Mouse (Mus musculus): ENCODE results near the gene Vash2.
"Not testable (repeated sequence)": the region's sequence is repeated elsewhere in the genome, so short reads cannot be mapped to it uniquely, and the experiment has no call there.

Gene Vash2

GRCm38 (mm10) chr1:190979100-190979563 lies at the start of gene Vash2:
TSS of gene Vash2 (minus strand) at chr1:190979296.
- peak; percentile 43 for DNase-seq (ENCODE audit: low spot score)

GRCm38 (mm10) chr1:191026021-191026713 lies 47.1 kb upstream of the Vash2 start, which contains the start of gene Flvcr1:
TSS of gene Flvcr1 (minus strand) at chr1:191026158.
- peak; percentile 98 for DNase-seq (ENCODE audit: low spot score)

GRCm38 (mm10) chr1:191025016-191026012 lies 46.2 kb upstream of the Vash2 start:
- DNase-seq (ENCODE audit: low spot score): peak; percentile 15

- DNase-seq (ENCODE audit: low spot score): not testable (repeated sequence)
Observed at GRCm38 (mm10) chr1:191023806-191024205, 44.7 kb upstream of the Vash2 start.

GRCm38 (mm10) chr1:191023140-191023539 lies 44.0 kb upstream of the Vash2 start:
- DNase-seq (ENCODE audit: low spot score): no peak

- no peak for DNase-seq (ENCODE audit: low spot score)
Observed at GRCm38 (mm10) chr1:191021016-191021415, 41.9 kb upstream of the Vash2 start.

GRCm38 (mm10) chr1:191020217-191020924 lies 41.3 kb upstream of the Vash2 start:
- no peak for DNase-seq (ENCODE audit: low spot score)

GRCm38 (mm10) chr1:191019803-191020202 lies 40.7 kb upstream of the Vash2 start:
- no peak for DNase-seq (ENCODE audit: low spot score)

GRCm38 (mm10) chr1:191014271-191014670 lies 35.2 kb upstream of the Vash2 start:
- DNase-seq (ENCODE audit: low spot score): no peak

GRCm38 (mm10) chr1:191008707-191009106 lies 29.6 kb upstream of the Vash2 start:
- DNase-seq (ENCODE audit: low spot score): no peak

GRCm38 (mm10) chr1:191002201-191002600 lies 23.1 kb upstream of the Vash2 start:
- DNase-seq (ENCODE audit: low spot score): no peak

GRCm38 (mm10) chr1:191000686-191001085 lies 21.6 kb upstream of the Vash2 start:
- DNase-seq (ENCODE audit: low spot score): no peak

GRCm38 (mm10) chr1:190998027-190998426 lies 18.9 kb upstream of the Vash2 start:
- no peak for DNase-seq (ENCODE audit: low spot score)

- no peak for DNase-seq (ENCODE audit: low spot score)
Observed at GRCm38 (mm10) chr1:190996346-190996877, 17.3 kb upstream of the Vash2 start.

- no peak for DNase-seq (ENCODE audit: low spot score)
Observed at GRCm38 (mm10) chr1:190995548-190995947, 16.5 kb upstream of the Vash2 start.

GRCm38 (mm10) chr1:190989437-190990082 lies 10.5 kb upstream of the Vash2 start:
- no peak for DNase-seq (ENCODE audit: low spot score)

GRCm38 (mm10) chr1:190981412-190981811 lies 2.3 kb upstream of the Vash2 start:
- no peak for DNase-seq (ENCODE audit: low spot score)

- DNase-seq (ENCODE audit: low spot score): no peak
Observed at GRCm38 (mm10) chr1:190980470-190980869, 1.4 kb upstream of the Vash2 start.

- no peak for DNase-seq (ENCODE audit: low spot score)
Observed at GRCm38 (mm10) chr1:190978511-190979073, 504 bp downstream of the Vash2 start.

- DNase-seq (ENCODE audit: low spot score): no peak
Observed at GRCm38 (mm10) chr1:190978001-190978400, 1.1 kb downstream of the Vash2 start.
